Mouse (Mus musculus) limb, embryonic 11.5 days (tissue): ENCODE measurements around the gene Rtn4r. TPM values are rescaled to one million over a fixed set of nuclear protein-coding genes. Genes with fewer than 3 reads are reported as not detected.

Source experiments
- ATAC-seq: fragments of 200-750 bp; cut with Nextera tagmentation; 2 replicates; pipeline ENCODE4 v1.8.0; 2017; ENCODE audit warnings: low read depth; ENCODE audit not compliant: insufficient number of reproducible peaks, low FRiP score, low TSS enrichment
- DNase-seq: peaks from one replicate; pipeline ENCODE4 v3.0.0-alpha.2; 2015; ENCODE audit warnings: low spot score
- H3K27ac ChIP-seq: fragments of 300-500 bp; sonication (generic); replicated peaks from 2 replicates; pipeline ENCODE4 v1.5.1; 2014; ENCODE audit warnings: low read depth, mild to moderate bottlenecking, low read length
- H3K27me3 ChIP-seq: fragments of 300-500 bp; sonication (generic); 2 replicates; pipeline ENCODE4 v1.6.1; 2014; ENCODE audit warnings: mild to moderate bottlenecking, low read length, mixed read lengths; ENCODE audit not compliant: control insufficient read depth, insufficient read depth
- H3K36me3 ChIP-seq: fragments of 300-500 bp; sonication (generic); 2 replicates; pipeline ENCODE4 v1.6.1; 2014; ENCODE audit warnings: mild to moderate bottlenecking, low read length, moderate library complexity, mixed read lengths; ENCODE audit not compliant: control insufficient read depth, insufficient read depth
- H3K4me1 ChIP-seq: fragments of 300-500 bp; sonication (generic); 2 replicates; pipeline ENCODE4 v1.6.1; 2014; ENCODE audit warnings: low read length, mixed read lengths; ENCODE audit not compliant: control insufficient read depth, insufficient read depth
- H3K4me2 ChIP-seq: fragments of 300-500 bp; sonication (generic); 2 replicates; pipeline ENCODE4 v1.6.1; 2014; ENCODE audit warnings: low read depth, mild to moderate bottlenecking, moderate library complexity; ENCODE audit not compliant: severe bottlenecking
- H3K4me3 ChIP-seq: fragments of 300-500 bp; sonication (generic); 2 replicates; pipeline ENCODE4 v1.5.1; 2014; ENCODE audit warnings: low read depth, low read length
- H3K9ac ChIP-seq: fragments of 300-500 bp; sonication (generic); 2 replicates; pipeline ENCODE4 v1.6.1; 2014; ENCODE audit warnings: mild to moderate bottlenecking, low read length
- H3K9me3 ChIP-seq: fragments of 300-500 bp; sonication (generic); 2 replicates; pipeline ENCODE4 v1.6.1; 2016; ENCODE audit warnings: low read length; ENCODE audit not compliant: control insufficient read depth
- WGBS: fragments of 180-500 bp; shearing (Covaris S2); extraction: QIAGEN DNeasy Blood & Tissue Kit; methylation state at CpG from one replicate; pipeline ENCODE4 v1.1.7; 2014; 5-methylcytosine and 5-hydroxymethylcytosine counted together
- polyA plus RNA-seq: library from polyadenylated mRNA; unstranded; fragments of >200 nt; fragmentation: Nextera tagmentation; extraction: Ambion mirVana; gene quantifications from 2 replicates; pipeline ENCODE4 v1.2.1, GENCODE M21; 2014

The Rtn4r gene
- polyA plus RNA-seq, 1 experiment from 2014 or later = 7.4 TPM

- H3K9ac ChIP-seq = no peak overlapping the region
- ATAC-seq (no peak), DNase-seq (no peak)
- no peak overlapping the region for H3K27ac ChIP-seq
- no peak overlapping the region for H3K4me3 ChIP-seq
- H3K9me3 ChIP-seq = no peaks in the 10 kb centered on the region
- H3K36me3 ChIP-seq = no peaks in the 10 kb centered on the region
- no peaks in the 10 kb centered on the region for H3K4me1 ChIP-seq
- H3K4me2 ChIP-seq = no peak overlapping the region
- WGBS = 87% methylated on average over 5 of the region's 5 CpGs
- H3K27me3 ChIP-seq = no peaks in the 10 kb centered on the region
These were observed 7.8 kb downstream of the Rtn4r start for GRCm38 (mm10) chr16:18135196-18135595.

GRCm38 (mm10) chr16:18136015-18136414 lies 8.6 kb downstream of the Rtn4r start:
- no peak for ATAC-seq
- 50% methylated on average over 7 of the region's 7 CpGs for WGBS
- no peaks in the 10 kb centered on the region for H3K4me1 ChIP-seq

GRCm38 (mm10) chr16:18144201-18144600 lies 16.8 kb downstream of the Rtn4r start:
- ATAC-seq = no peak
- Histone ChIP-seq H3K9ac (no peak overlapping the region), H3K36me3 (no peaks in the 10 kb centered on the region), H3K27ac (no peak overlapping the region), H3K4me3 (no peak overlapping the region), H3K4me2 (no peak overlapping the region), H3K9me3 (no peaks in the 10 kb centered on the region), H3K27me3 (no peaks in the 10 kb centered on the region), H3K4me1 (peaks cover 28% of the 10 kb centered on the region)
- 82% methylated on average over 8 of the region's 8 CpGs for WGBS
- DNase-seq = no peak

More at GRCm38 (mm10) chr16:18136015-18136414, 8.6 kb downstream of the Rtn4r start:
- no peak overlapping the region for H3K4me3 ChIP-seq
- DNase-seq = no peak
- H3K27me3 ChIP-seq = no peaks in the 10 kb centered on the region
- no peaks in the 10 kb centered on the region for H3K36me3 ChIP-seq
- no peak overlapping the region for H3K27ac ChIP-seq
- H3K4me2 ChIP-seq = no peak overlapping the region
- H3K9me3 ChIP-seq = no peaks in the 10 kb centered on the region
- H3K9ac ChIP-seq = no peak overlapping the region

- H3K9ac ChIP-seq = no peak overlapping the region
- ATAC-seq (no peak), DNase-seq (no peak)
- WGBS = 65% methylated on average over 5 of the region's 6 CpGs
- no peak overlapping the region for H3K27ac ChIP-seq
- peaks cover 34% of the 10 kb centered on the region for H3K4me1 ChIP-seq
- H3K27me3 ChIP-seq = no peaks in the 10 kb centered on the region
- H3K9me3 ChIP-seq = no peaks in the 10 kb centered on the region
- H3K4me3 ChIP-seq = no peak overlapping the region
- H3K36me3 ChIP-seq = no peaks in the 10 kb centered on the region
- H3K4me2 ChIP-seq = no peak overlapping the region
These were observed 18.0 kb downstream of the Rtn4r start for GRCm38 (mm10) chr16:18145341-18145867.

- H3K9me3 ChIP-seq = no peaks in the 10 kb centered on the region
- H3K27ac ChIP-seq = no peak overlapping the region
- no peaks in the 10 kb centered on the region for H3K27me3 ChIP-seq
- H3K4me2 ChIP-seq = no peak overlapping the region
- peaks cover 36% of the 10 kb centered on the region for H3K4me1 ChIP-seq
- 17% methylated on average over 6 of the region's 6 CpGs for WGBS
- peak; percentile 67 for DNase-seq
- peak; percentile 36; the same call in 1 of the 2 replicates for ATAC-seq
- H3K4me3 ChIP-seq = no peak overlapping the region
- no peaks in the 10 kb centered on the region for H3K36me3 ChIP-seq
- no peak overlapping the region for H3K9ac ChIP-seq
These were observed 20.9 kb downstream of the Rtn4r start for GRCm38 (mm10) chr16:18148208-18148876.

GRCm38 (mm10) chr16:18149205-18149604 lies 21.8 kb downstream of the Rtn4r start:
- DNase-seq (no peak), ATAC-seq (no peak)
- Histone ChIP-seq H3K9me3 (no peaks in the 10 kb centered on the region), H3K27ac (no peak overlapping the region), H3K4me3 (no peak overlapping the region), H3K4me1 (peaks cover 37% of the 10 kb centered on the region), H3K36me3 (no peaks in the 10 kb centered on the region), H3K4me2 (no peak overlapping the region), H3K27me3 (no peaks in the 10 kb centered on the region), H3K9ac (no peak overlapping the region)
- WGBS = 35% methylated on average over 6 of the region's 6 CpGs

- no peaks in the 10 kb centered on the region for H3K9me3 ChIP-seq
- H3K4me3 ChIP-seq = no peak overlapping the region
- 92% methylated on average over 12 of the region's 12 CpGs for WGBS
- no peak for ATAC-seq
- H3K4me2 ChIP-seq = no peak overlapping the region
- no peaks in the 10 kb centered on the region for H3K27me3 ChIP-seq
- DNase-seq = no peak
- H3K27ac ChIP-seq = no peak overlapping the region
- H3K4me1 ChIP-seq = peaks cover 49% of the 10 kb centered on the region
- no peaks in the 10 kb centered on the region for H3K36me3 ChIP-seq
- no peak overlapping the region for H3K9ac ChIP-seq
These were observed 24.7 kb downstream of the Rtn4r start for GRCm38 (mm10) chr16:18152189-18152588.

GRCm38 (mm10) chr16:18152769-18153445 lies 25.5 kb downstream of the Rtn4r start:
- no peaks in the 10 kb centered on the region for H3K9me3 ChIP-seq
- no peaks in the 10 kb centered on the region for H3K36me3 ChIP-seq
- ATAC-seq (no peak), DNase-seq (no peak)
- H3K9ac ChIP-seq = no peak overlapping the region
- 88% methylated on average over 9 of the region's 9 CpGs for WGBS
- H3K27ac ChIP-seq = no peak overlapping the region
- H3K4me2 ChIP-seq = no peak overlapping the region
- H3K4me1 ChIP-seq = peaks cover 45% of the 10 kb centered on the region
- no peaks in the 10 kb centered on the region for H3K27me3 ChIP-seq
- no peak overlapping the region for H3K4me3 ChIP-seq
